Mouse (Mus musculus) myocyte (in vitro differentiated cells): ENCODE measurements around the gene Slc16a10.

Source experiments
- CEBPB ChIP-seq: IDR thresholded peaks from 2 replicates; pipeline ENCODE4 v1.6.1; 2011; ENCODE audit warnings: mild to moderate bottlenecking, moderate library complexity; ENCODE audit not compliant: poor library complexity, insufficient read depth, severe bottlenecking
- E2F4 ChIP-seq: IDR thresholded peaks from one replicate; pipeline ENCODE4 v1.6.1; 2011; ENCODE audit warnings: mild to moderate bottlenecking, control low read depth, moderate library complexity; ENCODE audit not compliant: insufficient read depth
- MAX ChIP-seq: IDR thresholded peaks from one replicate; pipeline ENCODE4 v1.6.1; 2011; ENCODE audit warnings: low read depth, mild to moderate bottlenecking, control low read depth
- MYOD1 ChIP-seq, 3 experiments: IDR thresholded peaks; one replicate each; pipeline ENCODE4 v1.6.1; 2011; ENCODE audit warnings: control low read depth in 2 of 3, low read depth in 2 of 3, mild to moderate bottlenecking in 2 of 3, moderate library complexity in 1 of 3; ENCODE audit not compliant: insufficient read length in 2 of 3, control insufficient read depth in 1 of 3
- MYOG ChIP-seq, 3 experiments: IDR thresholded peaks; one replicate each; pipeline ENCODE4 v1.6.1; 2011; ENCODE audit warnings: control low read depth in 2 of 3, low read depth in 2 of 3, mild to moderate bottlenecking in 2 of 3; ENCODE audit not compliant: insufficient read length in 2 of 3, control insufficient read depth in 1 of 3, insufficient read depth in 1 of 3
- POLR2A ChIP-seq: IDR thresholded peaks from one replicate; pipeline ENCODE4 v1.6.1; 2011; ENCODE audit warnings: low read depth, mild to moderate bottlenecking, control low read depth, moderate library complexity; ENCODE audit not compliant: insufficient read length
- POLR2AphosphoS2 ChIP-seq: IDR thresholded peaks from one replicate; pipeline ENCODE4 v1.6.1; 2011; ENCODE audit warnings: low read depth, control low read depth; ENCODE audit not compliant: insufficient read length
- SRF ChIP-seq: IDR thresholded peaks from one replicate; pipeline ENCODE4 v1.6.1; 2011; ENCODE audit warnings: low read depth; ENCODE audit not compliant: control insufficient read depth, insufficient read length
- TCF12 ChIP-seq: IDR thresholded peaks from one replicate; pipeline ENCODE4 v1.6.1; 2011; ENCODE audit warnings: mild to moderate bottlenecking, control low read depth; ENCODE audit not compliant: poor library complexity, insufficient read depth, severe bottlenecking
- TCF3 ChIP-seq: IDR thresholded peaks from one replicate; pipeline ENCODE4 v1.6.1; 2011; ENCODE audit warnings: low read depth, control low read depth; ENCODE audit not compliant: insufficient read length
- USF1 ChIP-seq: IDR thresholded peaks from one replicate; pipeline ENCODE4 v1.6.1; 2011; ENCODE audit warnings: low read depth, mild to moderate bottlenecking, control low read depth, moderate library complexity

- TF ChIP-seq POLR2A (no peak), MYOG (IDR thresholded peaks at IDR 0.05; ENCODE audit: control insufficient read depth in 1 of 3, insufficient read depth in 1 of 3, insufficient read length in 2 of 3, low read depth in 2 of 3) (no peak), POLR2AphosphoS2 (no peak), E2F4 (no peak), MAX (no peak), TCF12 (no peak), MYOD1 (IDR thresholded peaks at IDR 0.05; ENCODE audit: control insufficient read depth in 1 of 3, insufficient read length in 2 of 3, low read depth in 2 of 3) (no peak), TCF3 (no peak), CEBPB (no peak), USF1 (no peak), SRF (no peak)
Observed at GRCm38 (mm10) chr10:40185956-40186355, 43.9 kb upstream of the Slc16a10 start.
